Mouse (Mus musculus): ENCODE measurements around the gene Plekhg2.

- TF ChIP-seq CTCF (IDR thresholded peaks at IDR 0.05): no peak
- TF ChIP-seq EP300 (IDR thresholded peaks at IDR 0.05): no peak
These were observed 9.8 kb downstream of the Plekhg2 start for GRCm38 (mm10) chr7:28362441-28363060.
